Mouse (Mus musculus): ENCODE results near the gene Rreb1. TPM values are rescaled to one million over a fixed set of nuclear protein-coding genes. Genes with fewer than 3 reads are reported as not detected.

Rreb1 gene
- total RNA-seq, 2 experiments from 2014 or later = 74.1 to 104 TPM

DNA sequence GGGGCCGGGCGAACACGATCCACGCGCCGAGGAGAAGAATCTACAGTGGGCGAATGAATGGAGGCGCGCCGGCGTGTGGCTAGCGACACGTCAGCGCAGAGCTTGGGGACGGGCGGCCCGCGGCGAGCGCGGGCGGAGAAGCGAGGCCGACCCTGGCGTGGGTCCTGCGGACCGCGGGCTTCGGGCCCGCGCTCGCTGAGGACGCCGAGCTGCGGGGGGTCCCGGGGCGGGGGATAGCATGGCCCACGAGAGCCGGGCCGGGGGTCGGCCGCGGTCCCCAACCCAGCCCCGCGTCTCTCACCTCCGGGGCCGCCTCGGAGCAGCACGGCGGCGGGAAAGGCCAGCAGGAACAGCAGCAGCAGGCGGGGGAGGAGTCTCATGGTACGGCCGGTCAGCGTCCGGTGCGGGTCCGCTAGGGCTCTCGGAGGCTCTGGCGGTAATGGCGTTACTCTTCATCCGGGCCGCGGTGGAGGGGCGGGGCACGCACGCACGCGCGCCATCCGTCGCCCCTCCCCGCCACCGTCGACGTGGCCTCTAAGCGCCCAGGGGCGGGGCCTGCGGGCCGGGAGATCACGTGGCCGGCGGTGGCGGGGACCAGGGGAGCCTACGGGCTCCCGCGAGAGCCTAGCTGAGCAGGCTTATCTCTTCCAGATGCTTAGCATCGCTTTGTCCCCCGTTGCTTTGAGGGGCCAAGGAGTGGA is 215.7 kb downstream of the Rreb1 start, which contains the start of gene Ssr1:
Gene Ssr1 (minus strand): TSS at position 514 of the 701 bp plus-strand sequence.
- TF ChIP-seq CTCF (conservative IDR thresholded peaks at IDR 0.05) = no peak
- peak; percentile 94 to 98 for DNase-seq (ENCODE audit: low spot score in 2 of 2)
- peak within 1 kb of the TSS; percentile 67 for H3K4me3 ChIP-seq
- peak within 1 kb of the TSS; percentile 94 for H3K27ac ChIP-seq

- TF ChIP-seq CTCF (conservative IDR thresholded peaks at IDR 0.05) = no peak
- H3K27ac ChIP-seq = peak overlapping the region; percentile 94
- H3K4me3 ChIP-seq = peak overlapping the region; percentile 67
- no peak for DNase-seq (ENCODE audit: low spot score in 2 of 2)
These were observed 216.2 kb downstream of the Rreb1 start for GRCm38 (mm10) chr13:37994405-37994749.

DNA sequence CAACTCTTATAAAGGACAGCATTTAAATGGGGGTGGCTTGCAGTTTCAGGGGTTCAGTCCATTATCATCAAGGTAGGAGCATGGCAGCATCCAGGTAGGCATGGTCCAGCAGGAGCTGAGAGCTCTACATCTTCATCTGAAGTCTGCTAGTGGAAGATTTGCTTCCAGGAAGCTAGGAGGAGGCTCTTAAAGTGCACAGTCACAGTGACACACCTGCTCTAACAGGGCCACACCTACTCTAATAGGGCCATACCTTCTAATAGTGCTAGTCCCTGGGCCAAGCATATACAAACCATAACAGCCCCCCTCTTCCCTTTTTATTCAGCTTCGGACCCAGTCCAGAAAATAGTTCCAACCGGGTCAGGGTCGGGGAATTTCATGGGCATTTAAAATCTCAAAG is 221.5 kb downstream of the Rreb1 start:
- Histone ChIP-seq H3K4me3 (no peak overlapping the region), H3K27ac (no peak overlapping the region)
- no peak for TF ChIP-seq CTCF (conservative IDR thresholded peaks at IDR 0.05)
- no peak for DNase-seq (ENCODE audit: low spot score in 2 of 2)

Other genes with a start within 250 kb of the Rreb1 start
- 10 to 100 TPM; 86.8 to 92.0 TPM for gene Ssr1, start 215.8 kb downstream of the Rreb1 start, total RNA-seq (2021)

Measured in layer of hippocampus, adult 2 months (tissue).